Mouse (Mus musculus) CH12F3 (cell line): ENCODE results near the gene 9330182L06Rik.

Experiments used
- in situ Hi-C: fragments of 300-500 bp; cut with MboI; formaldehyde crosslinking; loops from 2 replicates; pipeline ENCODE4 v1.14.3; 2020; ENCODE audit warnings: low sequenced_read_pairs

The 9330182L06Rik gene

DNA sequence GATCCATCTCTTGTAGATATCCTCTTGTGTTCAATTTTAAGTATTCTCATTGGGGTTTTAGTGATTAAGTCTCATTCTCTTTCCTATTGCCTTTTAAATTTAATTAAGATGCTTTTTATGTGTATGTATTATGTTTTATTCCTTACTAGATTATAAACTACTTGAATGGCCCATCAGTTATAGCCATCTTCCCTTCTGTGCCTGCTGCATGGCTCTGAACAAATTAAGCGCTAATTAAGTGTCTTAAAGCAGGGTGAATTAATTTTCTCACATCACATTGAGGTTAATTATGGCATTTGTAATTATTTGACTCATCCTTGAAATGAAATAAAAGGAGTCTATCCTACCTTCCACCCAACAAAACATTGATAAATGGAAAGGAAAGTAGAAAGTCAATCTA lies 245.1 kb downstream of the 9330182L06Rik start:
- in situ Hi-C loops = no loop called here

DNA sequence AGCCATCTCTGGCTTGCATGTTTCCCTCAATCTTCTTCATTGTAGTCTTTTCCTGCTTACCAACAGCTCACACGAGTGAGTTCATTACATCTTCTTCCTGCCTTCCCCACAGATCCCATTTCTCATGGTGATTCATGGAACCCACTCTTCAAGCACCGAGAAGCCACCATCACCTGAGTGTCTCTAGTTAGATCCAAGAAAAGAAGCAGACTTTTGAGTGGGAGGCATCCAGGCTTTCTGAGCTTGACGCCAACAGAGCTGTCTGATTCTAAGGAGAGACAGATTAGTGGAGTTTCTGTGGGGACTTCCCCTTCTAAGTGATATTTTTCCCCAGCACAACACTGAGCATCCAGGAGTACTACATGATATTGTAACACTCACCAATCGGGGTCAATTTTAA lies 259.6 kb downstream of the 9330182L06Rik start:
- in situ Hi-C loops = no loop called here
